Mouse (Mus musculus): ENCODE measurements at regions not wholly inside any gene's neighbourhood (a gene's known extent, or its start where the extent isn't known, plus 50 kb on each side); places are given as distances from the start of the nearest gene placed in this dataset.

GRCm38 (mm10) chr12:94509855-94510254 lies 1182.2 kb upstream of the Flrt2 start:
- no peak overlapping the region for H3ac ChIP-seq (ENCODE audit: control insufficient read depth, insufficient read length)
- H3K27me3 ChIP-seq (ENCODE audit: control insufficient read depth, insufficient read depth, insufficient read length) = no peaks in the 10 kb centered on the region
- no peaks in the 10 kb centered on the region for H3K36me3 ChIP-seq (ENCODE audit: control insufficient read depth, insufficient read depth)
- H3K4me3 ChIP-seq = no peak overlapping the region
- H3K79me2 ChIP-seq (ENCODE audit: control insufficient read depth, insufficient read depth) = no peaks in the 10 kb centered on the region
- TF ChIP-seq POLR2A (IDR thresholded peaks at IDR 0.05; ENCODE audit: insufficient read length, low read depth) = no peak
- TF ChIP-seq MAX (IDR thresholded peaks at IDR 0.05; ENCODE audit: low read depth) = no peak
- no peak for TF ChIP-seq MYOG (IDR thresholded peaks at IDR 0.05; ENCODE audit: control insufficient read depth in 1 of 3, insufficient read depth in 1 of 3, insufficient read length in 2 of 3, low read depth in 2 of 3)
- no peak overlapping the region for H3K4me2 ChIP-seq (ENCODE audit: low read depth)

- no peak overlapping the region for H3ac ChIP-seq (ENCODE audit: control insufficient read depth, insufficient read length)
Measured at GRCm38 (mm10) chr12:94544706-94545105, 1147.3 kb upstream of the Flrt2 start.

GRCm38 (mm10) chr12:94560374-94561194 lies 1131.4 kb upstream of the Flrt2 start:
- no peak overlapping the region for H3ac ChIP-seq (ENCODE audit: control insufficient read depth, insufficient read length)

More at GRCm38 (mm10) chr12:94544706-94545105, 1147.3 kb upstream of the Flrt2 start:
- Histone ChIP-seq H3K79me2 (ENCODE audit: control insufficient read depth, insufficient read depth) (no peaks in the 10 kb centered on the region), H3K36me3 (ENCODE audit: control insufficient read depth, insufficient read depth) (no peaks in the 10 kb centered on the region), H3K27me3 (ENCODE audit: control insufficient read depth, insufficient read depth, insufficient read length) (no peaks in the 10 kb centered on the region), H3K4me2 (ENCODE audit: low read depth) (no peak overlapping the region), H3K4me3 (no peak overlapping the region)
- TF ChIP-seq SRF (IDR thresholded peaks at IDR 0.05; ENCODE audit: control insufficient read depth, insufficient read length, low read depth) (no peak), MYOD1 (IDR thresholded peaks at IDR 0.05; ENCODE audit: control insufficient read depth in 1 of 3, insufficient read length in 2 of 3, low read depth in 2 of 3) (no peak), POLR2AphosphoS2 (IDR thresholded peaks at IDR 0.05; ENCODE audit: insufficient read length, low read depth) (no peak), MYOG (IDR thresholded peaks at IDR 0.05; ENCODE audit: control insufficient read depth in 1 of 3, insufficient read depth in 1 of 3, insufficient read length in 2 of 3, low read depth in 2 of 3) (no peak), CEBPB (IDR thresholded peaks at IDR 0.05; ENCODE audit: insufficient read depth, poor library complexity, severe bottlenecking) (no peak), TCF3 (IDR thresholded peaks at IDR 0.05; ENCODE audit: insufficient read length, low read depth) (no peak), E2F4 (IDR thresholded peaks at IDR 0.05; ENCODE audit: insufficient read depth) (no peak), REST (IDR thresholded peaks at IDR 0.05; ENCODE audit: insufficient read depth, insufficient read length) (no peak), TCF12 (IDR thresholded peaks at IDR 0.05; ENCODE audit: insufficient read depth, poor library complexity, severe bottlenecking) (no peak), MAX (IDR thresholded peaks at IDR 0.05; ENCODE audit: low read depth) (no peak), POLR2A (IDR thresholded peaks at IDR 0.05; ENCODE audit: insufficient read length, low read depth) (no peak), USF1 (IDR thresholded peaks at IDR 0.05; ENCODE audit: low read depth) (no peak)

GRCm38 (mm10) chr12:94574981-94575380 lies 1117.0 kb upstream of the Flrt2 start:
- H3K79me2 ChIP-seq (ENCODE audit: control insufficient read depth, insufficient read depth) = no peaks in the 10 kb centered on the region
- H3K4me3 ChIP-seq = no peak overlapping the region
- no peak overlapping the region for H3ac ChIP-seq (ENCODE audit: control insufficient read depth, insufficient read length)
- H3K27me3 ChIP-seq (ENCODE audit: control insufficient read depth, insufficient read depth, insufficient read length) = no peaks in the 10 kb centered on the region
- no peaks in the 10 kb centered on the region for H3K36me3 ChIP-seq (ENCODE audit: control insufficient read depth, insufficient read depth)
- H3K4me2 ChIP-seq (ENCODE audit: low read depth) = no peak overlapping the region
- TF ChIP-seq MYOD1 (IDR thresholded peaks at IDR 0.05; ENCODE audit: control insufficient read depth in 1 of 3, insufficient read length in 2 of 3, low read depth in 2 of 3) = no peak
- no peak for TF ChIP-seq POLR2AphosphoS2 (IDR thresholded peaks at IDR 0.05; ENCODE audit: insufficient read length, low read depth)
- no peak for TF ChIP-seq CEBPB (IDR thresholded peaks at IDR 0.05; ENCODE audit: insufficient read depth, poor library complexity, severe bottlenecking)
- TF ChIP-seq SRF (IDR thresholded peaks at IDR 0.05; ENCODE audit: control insufficient read depth, insufficient read length, low read depth) = no peak
- TF ChIP-seq REST (IDR thresholded peaks at IDR 0.05; ENCODE audit: insufficient read depth, insufficient read length) = no peak
- no peak for TF ChIP-seq TCF3 (IDR thresholded peaks at IDR 0.05; ENCODE audit: insufficient read length, low read depth)
- no peak for TF ChIP-seq MYOG (IDR thresholded peaks at IDR 0.05; ENCODE audit: control insufficient read depth in 1 of 3, insufficient read depth in 1 of 3, insufficient read length in 2 of 3, low read depth in 2 of 3)
- TF ChIP-seq MAX (IDR thresholded peaks at IDR 0.05; ENCODE audit: low read depth) = no peak
- no peak for TF ChIP-seq E2F4 (IDR thresholded peaks at IDR 0.05; ENCODE audit: insufficient read depth)
- TF ChIP-seq POLR2A (IDR thresholded peaks at IDR 0.05; ENCODE audit: insufficient read length, low read depth) = no peak
- TF ChIP-seq TCF12 (IDR thresholded peaks at IDR 0.05; ENCODE audit: insufficient read depth, poor library complexity, severe bottlenecking) = no peak

More at GRCm38 (mm10) chr12:94560374-94561194, 1131.4 kb upstream of the Flrt2 start:
- Histone ChIP-seq H3K4me3 (no peak overlapping the region), H3K4me2 (ENCODE audit: low read depth) (no peak overlapping the region), H3K79me2 (ENCODE audit: control insufficient read depth, insufficient read depth) (no peaks in the 10 kb centered on the region), H3K27me3 (ENCODE audit: control insufficient read depth, insufficient read depth, insufficient read length) (no peaks in the 10 kb centered on the region), H3K36me3 (ENCODE audit: control insufficient read depth, insufficient read depth) (no peaks in the 10 kb centered on the region)
- no peak for TF ChIP-seq REST (IDR thresholded peaks at IDR 0.05; ENCODE audit: insufficient read depth, insufficient read length)
- TF ChIP-seq POLR2AphosphoS2 (IDR thresholded peaks at IDR 0.05; ENCODE audit: insufficient read length, low read depth) = no peak
- no peak for TF ChIP-seq MYOG (IDR thresholded peaks at IDR 0.05; ENCODE audit: control insufficient read depth in 1 of 3, insufficient read depth in 1 of 3, insufficient read length in 2 of 3, low read depth in 2 of 3)
- TF ChIP-seq MAX (IDR thresholded peaks at IDR 0.05; ENCODE audit: low read depth) = no peak
- TF ChIP-seq E2F4 (IDR thresholded peaks at IDR 0.05; ENCODE audit: insufficient read depth) = no peak
- no peak for TF ChIP-seq POLR2A (IDR thresholded peaks at IDR 0.05; ENCODE audit: insufficient read length, low read depth)
- no peak for TF ChIP-seq TCF12 (IDR thresholded peaks at IDR 0.05; ENCODE audit: insufficient read depth, poor library complexity, severe bottlenecking)
- TF ChIP-seq TCF3 (IDR thresholded peaks at IDR 0.05; ENCODE audit: insufficient read length, low read depth) = no peak
- TF ChIP-seq USF1 (IDR thresholded peaks at IDR 0.05; ENCODE audit: low read depth) = no peak
- no peak for TF ChIP-seq CEBPB (IDR thresholded peaks at IDR 0.05; ENCODE audit: insufficient read depth, poor library complexity, severe bottlenecking)
- TF ChIP-seq SRF (IDR thresholded peaks at IDR 0.05; ENCODE audit: control insufficient read depth, insufficient read length, low read depth) = no peak
- TF ChIP-seq MYOD1 (IDR thresholded peaks at IDR 0.05; ENCODE audit: control insufficient read depth in 1 of 3, insufficient read length in 2 of 3, low read depth in 2 of 3) = no peak

Data from myocyte (in vitro differentiated cells).